Mouse (Mus musculus): ENCODE measurements around the gene Chst3.
"Not testable (repeated sequence)": the region's sequence is repeated elsewhere in the genome, so short reads cannot be mapped to it uniquely, and the experiment has no call there.

Chst3 gene

DNA sequence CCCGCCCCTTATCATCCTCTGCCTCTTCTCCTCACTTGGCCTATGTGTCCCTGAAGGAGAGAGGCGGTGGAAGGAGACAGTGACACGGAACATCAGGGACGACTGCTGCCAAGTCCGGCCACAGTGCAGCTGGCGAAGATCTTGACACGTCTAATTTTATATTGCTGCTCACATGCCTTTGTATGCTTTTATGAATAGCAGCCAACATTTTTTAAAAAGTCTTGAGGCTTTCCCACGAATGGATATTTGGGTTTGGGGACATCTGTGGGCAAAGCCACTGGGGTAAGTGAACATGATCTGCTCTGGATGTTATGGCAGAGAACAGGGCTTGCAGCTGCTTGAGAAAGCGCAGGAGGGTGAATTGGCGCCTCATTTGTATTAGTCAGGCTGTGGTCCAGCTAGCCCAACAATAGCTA is 21.6 kb downstream of the Chst3 start:
- no peak for DNase-seq (ENCODE audit: low spot score)

GRCm38 (mm10) chr10:60196971-60197370 is 22.1 kb downstream of the Chst3 start:
- no peak for DNase-seq (ENCODE audit: low spot score)

DNA sequence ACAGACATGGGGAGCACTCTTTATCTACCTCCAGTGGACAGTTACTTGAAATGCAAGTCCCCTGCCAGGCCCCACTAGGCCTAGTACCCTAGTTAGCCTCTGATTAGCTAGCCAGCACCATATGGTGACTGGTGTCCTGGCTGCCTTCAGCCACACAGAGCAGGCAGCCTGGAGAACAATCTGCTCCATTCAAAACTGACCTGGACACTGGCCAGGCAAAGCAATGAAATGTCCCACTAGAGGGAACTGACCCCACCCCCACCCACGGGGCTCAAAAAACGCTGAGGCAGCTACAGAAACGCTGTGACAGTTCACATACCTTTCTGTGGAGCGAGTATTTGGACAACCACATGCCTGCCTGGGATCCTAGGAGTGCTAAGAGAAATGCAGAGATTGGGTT is 24.0 kb downstream of the Chst3 start:
- no peak for DNase-seq (ENCODE audit: low spot score)

DNA sequence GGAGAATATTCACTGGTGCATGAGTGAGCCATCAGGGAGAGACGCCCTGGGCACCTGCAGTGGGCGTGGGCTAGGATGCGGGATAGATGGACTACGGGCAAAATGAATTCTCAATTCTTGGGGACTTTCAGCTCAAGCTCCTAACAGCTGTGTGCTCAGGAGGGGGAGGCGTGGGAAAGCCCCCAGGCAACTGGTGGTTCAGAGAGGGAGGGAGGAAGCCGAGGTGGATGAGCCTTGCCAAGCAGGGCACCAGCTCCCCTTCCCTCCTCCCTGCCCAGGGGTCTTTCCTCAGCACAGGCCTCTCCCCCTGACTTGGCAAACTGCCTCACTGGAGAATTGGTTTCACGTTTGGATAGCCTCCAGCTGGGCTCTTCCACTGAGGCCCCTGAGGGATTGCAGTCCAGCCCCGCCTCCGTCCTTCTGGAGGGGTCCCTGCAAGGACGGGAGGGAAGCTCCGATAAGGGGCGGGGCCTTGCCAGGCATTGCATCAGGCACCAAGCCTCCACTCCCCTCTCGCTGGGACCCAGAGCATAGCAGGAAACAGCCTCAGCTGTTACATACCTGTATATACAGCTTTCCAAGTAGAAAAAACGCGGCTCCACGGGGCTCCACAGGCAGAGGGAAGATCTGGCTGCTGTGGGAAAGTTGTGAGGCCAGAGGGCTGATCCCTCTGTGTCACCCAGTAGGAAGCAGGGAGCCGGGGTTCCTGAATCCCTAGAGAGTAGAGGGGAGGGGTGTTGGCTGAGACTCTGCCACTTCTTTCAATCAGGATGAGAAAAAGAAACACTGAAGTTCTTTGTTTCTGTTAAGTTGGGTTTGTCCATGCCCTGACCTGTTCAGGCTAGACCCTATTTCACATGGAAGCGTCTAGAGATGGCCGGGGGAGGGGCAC is 25.3 kb downstream of the Chst3 start:
- peak; percentile 53 for DNase-seq (ENCODE audit: low spot score)

GRCm38 (mm10) chr10:60191796-60192195 is 27.3 kb downstream of the Chst3 start:
- DNase-seq (ENCODE audit: low spot score): peak; percentile 21

DNA sequence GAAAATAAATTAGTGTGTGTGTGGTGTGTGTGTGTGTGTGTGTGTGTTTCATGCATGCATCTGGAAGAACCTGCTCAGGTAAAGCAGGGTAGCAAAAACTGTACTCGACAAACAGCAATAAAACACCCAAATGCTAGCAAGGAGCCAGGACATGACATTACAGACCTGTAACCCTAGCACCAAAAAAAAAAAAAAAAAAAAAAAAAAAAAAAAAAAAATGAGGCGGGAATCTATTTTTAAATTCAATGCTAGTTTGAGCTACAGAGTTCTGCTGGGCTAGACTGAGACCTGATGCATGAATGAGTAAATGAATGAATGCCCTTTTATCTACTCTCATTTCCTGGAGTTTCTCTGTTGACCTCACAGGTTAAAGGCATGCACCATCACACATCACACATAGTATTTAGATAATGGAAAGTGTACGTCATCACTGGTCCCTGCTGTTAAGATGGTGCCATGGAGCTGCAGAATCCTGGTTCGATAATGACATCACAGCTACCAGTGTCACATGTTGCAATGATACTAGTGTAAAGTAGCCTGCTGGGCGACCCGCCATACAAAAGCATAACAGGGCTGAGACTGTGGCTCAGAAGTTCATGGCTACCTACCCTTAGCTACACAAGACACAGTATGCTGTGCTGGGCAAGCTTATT is 29.4 kb downstream of the Chst3 start:
- DNase-seq (ENCODE audit: low spot score): no peak

DNA sequence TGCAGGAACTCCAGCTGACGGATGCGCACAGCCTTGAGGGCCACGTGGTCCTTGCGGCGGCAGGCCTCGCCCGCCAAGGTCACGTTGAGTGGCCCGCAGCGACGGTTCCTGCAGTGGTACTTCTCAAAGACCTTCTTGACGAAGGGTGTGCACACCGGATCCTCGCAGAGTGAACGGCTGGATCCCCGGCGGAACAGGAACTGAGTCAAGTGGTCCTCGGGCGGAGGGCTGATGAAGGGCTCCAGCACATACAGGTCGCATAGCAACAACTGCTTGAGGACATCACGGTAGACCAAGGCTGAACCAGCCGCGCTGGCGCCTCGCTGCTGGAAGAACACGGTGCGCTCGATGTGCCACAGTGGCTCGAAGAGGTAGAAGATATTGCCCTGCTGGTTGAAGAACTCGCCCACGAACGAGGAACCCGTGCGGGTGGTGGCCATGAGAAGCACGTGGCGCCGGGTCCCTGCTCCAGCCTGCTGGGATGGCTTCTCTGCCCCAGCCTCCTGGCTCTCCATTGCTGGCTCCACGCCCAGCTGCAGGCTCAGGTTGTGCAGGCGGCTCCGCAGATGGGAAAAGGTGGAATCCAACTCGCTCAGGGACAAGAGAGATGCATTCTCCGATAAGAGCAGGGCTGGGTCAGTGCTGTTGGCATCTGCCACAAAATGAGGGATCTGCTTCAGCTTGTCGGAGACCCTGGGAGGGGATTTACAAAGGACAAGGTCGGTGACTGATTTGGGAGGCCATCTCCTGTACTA is 32.7 kb downstream of the Chst3 start:
- DNase-seq (ENCODE audit: low spot score): no peak

GRCm38 (mm10) chr10:60185023-60185709 is 33.9 kb downstream of the Chst3 start:
- no peak for DNase-seq (ENCODE audit: low spot score)

DNA sequence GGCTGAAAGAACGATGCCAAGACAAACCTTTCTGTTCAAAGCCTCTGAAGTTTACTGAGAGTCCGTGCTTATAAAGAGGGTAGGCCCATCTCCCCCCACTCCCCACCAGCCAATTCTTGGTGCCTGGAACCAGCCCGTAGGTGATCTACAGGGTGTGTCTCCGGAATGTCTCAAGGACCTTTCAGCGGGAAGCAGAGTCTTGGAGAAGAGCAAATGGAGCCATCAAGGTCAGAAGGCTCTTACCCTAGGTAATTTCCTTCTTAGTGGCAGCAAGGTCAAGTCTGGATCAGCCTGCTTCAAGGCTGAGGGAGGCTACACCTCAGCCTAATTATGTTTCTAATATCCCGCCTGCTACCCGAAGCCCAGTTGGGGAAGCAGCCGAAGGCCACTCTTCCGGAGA is 43.8 kb downstream of the Chst3 start:
- not testable (repeated sequence) for DNase-seq (ENCODE audit: low spot score)

DNA sequence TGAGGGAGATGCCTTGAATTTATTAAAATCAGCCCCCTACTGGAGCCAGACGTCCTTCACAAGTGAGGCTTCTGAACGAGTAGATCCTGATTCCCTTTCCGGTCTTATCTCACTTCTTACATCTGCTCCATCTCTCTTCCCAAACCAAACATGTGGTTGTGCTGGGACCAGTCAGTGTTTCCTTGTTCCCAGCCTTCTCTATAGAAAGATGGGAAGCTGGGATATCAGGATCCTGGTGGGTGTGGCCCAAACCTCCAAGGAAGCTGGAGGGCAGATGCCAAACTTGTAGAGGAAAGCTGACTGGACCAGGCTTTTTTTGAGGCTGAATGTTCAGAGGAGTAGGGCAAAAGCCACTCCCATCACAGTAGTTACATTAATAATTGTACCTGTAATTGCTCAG is 44.6 kb downstream of the Chst3 start:
- no peak for DNase-seq (ENCODE audit: low spot score)

DNA sequence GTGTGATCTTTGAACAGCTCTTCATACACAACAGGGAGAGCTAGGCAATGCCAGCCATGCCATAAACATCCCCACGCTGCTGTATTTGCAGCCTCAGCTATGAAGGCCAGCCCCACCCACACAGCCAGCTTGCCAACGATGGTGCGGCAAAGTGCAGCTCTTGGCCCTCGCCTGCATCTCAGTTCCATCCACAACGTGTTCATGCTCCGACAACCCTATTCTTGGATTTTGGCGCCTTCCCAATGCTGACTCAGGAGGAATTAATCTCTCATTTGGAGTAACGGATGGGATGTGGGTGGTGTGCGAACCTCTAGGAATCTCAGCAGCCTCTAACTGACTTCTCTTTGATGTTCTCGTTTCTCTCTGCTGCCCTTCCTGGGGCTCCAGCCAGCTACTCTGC is 46.0 kb downstream of the Chst3 start:
- peak; percentile 79 for DNase-seq (ENCODE audit: low spot score)

GRCm38 (mm10) chr10:60172306-60172705 is 46.8 kb downstream of the Chst3 start:
- DNase-seq (ENCODE audit: low spot score): no peak

GRCm38 (mm10) chr10:60171368-60171767 is 47.7 kb downstream of the Chst3 start:
- DNase-seq (ENCODE audit: low spot score): no peak

- peak; percentile 81 for DNase-seq (ENCODE audit: low spot score)
Measured at GRCm38 (mm10) chr10:60170326-60171089, 48.6 kb downstream of the Chst3 start.

GRCm38 (mm10) chr10:60168960-60169359 is 50.1 kb downstream of the Chst3 start:
- DNase-seq (ENCODE audit: low spot score): no peak

DNA sequence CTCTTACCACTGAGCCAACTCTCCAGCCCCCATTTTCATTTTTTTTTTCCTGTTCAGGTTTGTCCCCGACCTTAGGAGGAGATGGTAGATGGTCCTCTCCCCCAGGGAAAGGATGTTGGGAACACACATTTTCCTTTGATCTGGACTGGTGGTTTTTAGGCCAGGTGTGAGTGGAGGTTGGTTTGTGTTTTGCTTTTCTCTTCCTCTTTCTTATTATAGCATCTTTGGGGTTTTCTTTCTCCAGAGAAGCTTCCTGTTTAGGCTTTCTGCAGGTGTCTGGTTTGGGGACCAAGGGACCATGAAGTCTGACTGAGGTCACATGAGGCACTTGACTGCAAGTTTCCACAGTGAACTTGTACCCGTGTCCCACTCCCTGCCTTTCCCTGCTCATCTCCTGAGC is 50.8 kb downstream of the Chst3 start:
- DNase-seq (ENCODE audit: low spot score): no peak

DNA sequence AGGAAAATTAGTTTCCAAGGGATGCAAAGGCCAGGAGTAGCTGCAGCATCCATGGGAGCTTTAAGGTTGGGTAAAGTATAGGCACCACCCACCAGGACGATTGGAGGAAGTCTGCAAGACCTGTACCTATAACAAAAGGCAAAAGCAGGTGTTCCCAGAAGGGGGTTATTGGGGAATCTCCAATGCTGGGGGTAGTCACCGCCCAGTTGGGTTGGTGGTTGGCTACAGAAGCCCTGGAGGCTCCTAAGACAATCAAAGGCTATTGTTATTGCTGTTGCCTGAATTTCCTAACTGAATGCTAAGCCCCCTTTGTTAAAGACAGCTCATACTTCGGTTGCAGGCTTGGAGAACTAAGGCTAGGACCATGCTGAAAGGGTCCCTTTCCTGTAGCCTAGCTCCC is 53.0 kb downstream of the Chst3 start:
- DNase-seq (ENCODE audit: low spot score): no peak

- no peak for DNase-seq (ENCODE audit: low spot score)
Measured at GRCm38 (mm10) chr10:60164869-60165268, 54.2 kb downstream of the Chst3 start.

DNA sequence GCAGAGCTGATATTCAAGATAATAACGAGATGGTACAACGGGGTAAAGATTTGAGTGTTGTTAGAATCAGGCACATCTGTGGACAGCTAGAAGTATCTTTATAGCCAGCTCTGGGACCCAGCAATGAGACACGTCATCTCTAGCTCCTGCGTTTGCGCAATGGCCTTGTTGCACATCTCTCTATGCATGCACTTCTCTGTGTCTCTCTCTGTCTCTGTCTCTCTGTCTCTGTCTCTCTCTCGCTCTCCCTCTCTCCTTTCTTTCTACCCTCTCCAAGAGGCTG is 56.1 kb downstream of the Chst3 start:
- no peak for DNase-seq (ENCODE audit: low spot score)

DNA sequence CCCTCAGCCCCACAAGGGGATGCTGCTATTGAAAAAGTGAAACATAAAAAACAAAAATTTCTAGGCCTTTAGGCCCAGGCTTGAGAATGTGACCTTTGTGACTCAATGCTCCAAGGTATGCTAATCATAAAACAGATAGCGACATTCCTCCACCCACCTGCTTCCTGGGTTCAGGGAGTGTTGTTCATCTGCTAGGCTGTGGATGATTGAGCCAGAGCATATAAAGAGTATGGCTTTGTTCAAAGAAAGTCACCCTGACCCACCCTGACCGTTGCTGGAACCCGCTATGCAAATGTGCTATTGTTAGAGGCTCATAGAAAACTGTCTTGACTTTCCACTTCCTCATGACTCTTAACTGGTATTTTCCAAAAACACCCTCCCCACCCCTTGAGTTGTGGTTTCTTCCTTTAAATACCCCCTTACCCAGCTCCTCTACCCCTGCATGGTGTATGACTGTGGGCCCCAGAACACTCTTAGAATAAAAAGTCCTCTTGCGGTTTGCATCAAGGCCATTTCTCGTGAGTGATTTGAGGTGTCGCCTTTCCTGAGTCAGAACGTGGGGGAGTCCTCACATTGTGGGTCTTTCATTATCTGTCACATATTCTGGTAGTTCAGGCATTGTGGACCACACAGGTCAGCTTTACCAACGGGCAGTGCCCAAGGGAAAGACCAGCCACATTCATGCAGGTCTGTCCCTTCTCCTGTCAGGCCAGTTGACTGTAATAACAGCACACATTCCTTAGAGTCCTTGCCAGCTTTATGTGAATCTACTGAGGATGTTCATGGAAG is 56.7 kb downstream of the Chst3 start:
- DNase-seq (ENCODE audit: low spot score): not testable (repeated sequence)

- DNase-seq (ENCODE audit: low spot score): not testable (repeated sequence)
Measured at GRCm38 (mm10) chr10:60161397-60161796, 57.7 kb downstream of the Chst3 start.
